Mouse (Mus musculus) lung, postnatal 0 days (tissue): ENCODE measurements at regions not wholly inside any gene's neighbourhood (a gene's known extent, or its start where the extent isn't known, plus 50 kb on each side); places are given as distances from the start of the nearest gene placed in this dataset.
A peak's percentile ranks its signal among the peaks of the same experiment; 100 is the strongest.

Source experiments
- ATAC-seq: fragments of 200-750 bp; cut with Nextera tagmentation; 2 replicates; pipeline ENCODE4 v1.8.0; 2017; ENCODE audit warnings: moderate library complexity
- DNase-seq: peaks from one replicate; pipeline ENCODE4 v3.0.0-alpha.2; 2016; ENCODE audit warnings: low spot score
- H3K27ac ChIP-seq: fragments of 300-500 bp; sonication (generic); 2 replicates; pipeline ENCODE4 v1.5.1; 2014; ENCODE audit warnings: antibody characterized with exemption, mild to moderate bottlenecking, low read length, mixed read lengths
- H3K27me3 ChIP-seq: fragments of 300-500 bp; sonication (generic); replicated peaks from 2 replicates; pipeline ENCODE4 v1.6.1; 2014; ENCODE audit warnings: low read length, mixed read lengths; ENCODE audit not compliant: insufficient read depth
- H3K36me3 ChIP-seq: fragments of 300-500 bp; sonication (generic); 2 replicates; pipeline ENCODE4 v1.6.1; 2014; ENCODE audit warnings: low read length, mixed read lengths; ENCODE audit not compliant: insufficient read depth
- H3K4me1 ChIP-seq: fragments of 300-500 bp; sonication (generic); 2 replicates; pipeline ENCODE4 v1.6.1; 2014; ENCODE audit warnings: antibody characterized with exemption, low read depth, low read length, mixed read lengths; ENCODE audit not compliant: insufficient read depth
- H3K4me2 ChIP-seq: fragments of 300-500 bp; sonication (generic); replicated peaks from 2 replicates; pipeline ENCODE4 v1.6.1; 2014; ENCODE audit warnings: low read depth, mild to moderate bottlenecking, low read length, moderate library complexity, mixed read lengths
- H3K4me3 ChIP-seq: fragments of 300-500 bp; sonication (generic); 2 replicates; pipeline ENCODE4 v1.5.1; 2014; ENCODE audit warnings: low read depth, low read length
- H3K9ac ChIP-seq: fragments of 300-500 bp; sonication (generic); replicated peaks from 2 replicates; pipeline ENCODE4 v1.6.1; 2014; ENCODE audit warnings: low read depth, mild to moderate bottlenecking
- H3K9me3 ChIP-seq: fragments of 300-500 bp; sonication (generic); 2 replicates; pipeline ENCODE4 v1.6.1; 2016; ENCODE audit warnings: low read length, mixed read lengths
- CTCF ChIP-seq: IDR thresholded peaks from 2 replicates; pipeline ENCODE4 v1.5.1; 2016; ENCODE audit warnings: antibody characterized with exemption, mild to moderate bottlenecking
- EP300 ChIP-seq: IDR thresholded peaks from 2 replicates; pipeline ENCODE4 v1.6.1; 2016; ENCODE audit warnings: antibody characterized with exemption, mild to moderate bottlenecking, control low read depth
- WGBS: fragments of 180-500 bp; shearing (Covaris S2); extraction: QIAGEN DNeasy Blood & Tissue Kit; methylation state at CpG from one replicate; pipeline ENCODE4 v1.1.7; 2014; 5-methylcytosine and 5-hydroxymethylcytosine counted together

DNA sequence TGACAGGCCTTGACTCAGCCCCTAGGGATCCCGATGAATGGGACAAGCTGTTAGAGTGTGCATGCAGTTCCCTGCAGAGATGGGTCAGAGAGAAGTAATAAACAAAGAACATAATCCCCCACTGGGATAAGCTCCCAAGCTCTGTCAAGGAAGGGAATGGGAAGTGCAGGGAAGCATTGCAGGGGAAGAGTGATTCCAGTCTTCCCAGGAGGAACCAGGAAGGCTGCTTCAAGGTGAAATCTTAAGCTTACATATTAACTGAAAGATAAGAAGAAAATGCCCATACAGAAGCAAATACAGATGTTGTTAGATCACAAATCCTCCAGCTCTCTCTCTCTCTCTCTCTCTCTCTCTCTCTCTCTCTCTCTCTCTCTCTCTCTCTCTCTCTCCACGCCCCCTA, 202.2 kb downstream of the Gm826 start:
- WGBS, result 41% methylated on average over 2 of the region's 2 CpGs
- H3K27me3 ChIP-seq, result no peaks in the 10 kb centered on the region
- TF ChIP-seq EP300, result no peak
- no peak for TF ChIP-seq CTCF
- H3K4me3 ChIP-seq, result no peak overlapping the region
- H3K4me2 ChIP-seq, result no peak overlapping the region
- H3K4me1 ChIP-seq, result no peaks in the 10 kb centered on the region
- no peak overlapping the region for H3K9ac ChIP-seq
- H3K27ac ChIP-seq, result no peak overlapping the region
- no peaks in the 10 kb centered on the region for H3K36me3 ChIP-seq
- ATAC-seq (no peak), DNase-seq (no peak)
- H3K9me3 ChIP-seq, result no peaks in the 10 kb centered on the region

DNA sequence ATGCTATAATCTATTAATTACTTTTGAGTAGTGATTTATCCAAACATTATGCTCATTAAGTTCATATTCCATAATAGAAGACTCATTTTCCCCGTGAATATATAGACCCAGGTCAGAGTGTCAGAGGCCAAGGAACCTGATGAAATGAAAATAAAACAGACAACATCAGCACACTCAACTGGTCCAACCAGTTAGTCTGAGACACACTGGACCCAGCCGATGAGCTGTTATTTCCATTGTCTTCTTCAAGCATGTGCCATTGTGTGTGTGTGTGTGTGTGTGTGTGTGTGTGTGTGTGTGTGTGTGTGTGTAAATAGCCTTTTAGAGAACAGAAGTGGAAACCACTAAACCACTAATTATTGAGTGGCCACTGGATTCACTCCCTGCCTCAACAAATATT, 202.6 kb downstream of the Gm826 start:
- Histone ChIP-seq H3K9ac (no peak overlapping the region), H3K27me3 (no peaks in the 10 kb centered on the region), H3K4me1 (no peaks in the 10 kb centered on the region), H3K4me2 (no peak overlapping the region), H3K27ac (no peak overlapping the region), H3K36me3 (no peaks in the 10 kb centered on the region), H3K9me3 (no peaks in the 10 kb centered on the region), H3K4me3 (no peak overlapping the region)
- WGBS, result 45% methylated on average over 2 of the region's 2 CpGs
- DNase-seq (no peak), ATAC-seq (no peak)
- TF ChIP-seq EP300, result no peak
- no peak for TF ChIP-seq CTCF

DNA sequence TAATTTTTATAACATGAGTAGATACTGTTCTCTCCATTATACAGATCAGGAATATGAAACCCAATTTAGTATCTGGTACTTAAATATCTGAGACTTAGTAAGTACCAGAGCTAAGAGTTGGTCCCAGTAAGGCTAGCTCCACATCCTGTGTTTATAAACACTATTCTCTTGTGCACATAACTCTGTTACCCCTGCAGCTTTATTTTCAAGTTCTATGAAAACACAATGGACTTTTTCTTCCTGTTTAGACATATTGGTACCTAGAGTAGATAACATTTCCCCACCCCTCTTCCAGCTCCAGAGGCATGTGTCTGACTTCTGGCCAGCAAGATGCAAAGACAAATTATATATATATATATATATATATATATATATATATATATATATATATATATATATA, 216.8 kb downstream of the Gm826 start:
- no peak overlapping the region for H3K4me3 ChIP-seq

DNA sequence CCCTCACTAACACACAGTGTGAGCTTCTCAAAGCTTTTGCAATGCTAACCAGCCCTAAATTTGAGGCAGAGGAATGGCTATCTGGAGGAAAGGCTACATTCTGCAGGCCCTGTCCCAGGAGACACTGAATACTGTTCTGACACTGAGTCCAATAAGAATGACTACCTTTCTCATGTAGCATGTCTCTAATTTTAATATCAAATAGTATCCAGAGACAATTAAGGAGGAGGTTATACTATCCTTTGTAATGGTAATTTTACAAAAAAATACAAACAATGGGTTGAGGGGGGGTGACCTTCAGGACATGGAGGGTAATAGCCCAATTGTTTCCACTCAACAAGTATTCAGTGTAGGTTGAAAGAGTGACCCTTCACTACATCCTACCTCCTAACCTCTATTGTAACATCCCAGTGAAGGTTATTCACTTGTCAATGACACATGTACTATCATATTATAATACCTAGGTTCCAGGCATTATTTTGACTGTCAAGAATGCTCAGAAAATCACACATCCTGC, 222.7 kb downstream of the Gm826 start:
- no peak for DNase-seq
- Histone ChIP-seq H3K4me3 (no peak overlapping the region), H3K36me3 (no peaks in the 10 kb centered on the region), H3K27me3 (no peaks in the 10 kb centered on the region), H3K4me2 (no peak overlapping the region), H3K4me1 (no peaks in the 10 kb centered on the region), H3K9ac (no peak overlapping the region), H3K27ac (no peak overlapping the region), H3K9me3 (no peaks in the 10 kb centered on the region)
- TF ChIP-seq CTCF (no peak), EP300 (no peak)
- no peak for ATAC-seq

More for the DNA sequence above, 216.8 kb downstream of the Gm826 start:
- Histone ChIP-seq H3K4me2 (no peak overlapping the region), H3K36me3 (no peaks in the 10 kb centered on the region), H3K4me1 (no peaks in the 10 kb centered on the region), H3K27me3 (no peaks in the 10 kb centered on the region), H3K9me3 (no peaks in the 10 kb centered on the region), H3K27ac (no peak overlapping the region), H3K9ac (no peak overlapping the region)
- TF ChIP-seq CTCF (no peak), EP300 (peak; percentile 76)
- ATAC-seq (peak; percentile 28; the same call in 1 of the 2 replicates), DNase-seq (peak; percentile 55)

DNA sequence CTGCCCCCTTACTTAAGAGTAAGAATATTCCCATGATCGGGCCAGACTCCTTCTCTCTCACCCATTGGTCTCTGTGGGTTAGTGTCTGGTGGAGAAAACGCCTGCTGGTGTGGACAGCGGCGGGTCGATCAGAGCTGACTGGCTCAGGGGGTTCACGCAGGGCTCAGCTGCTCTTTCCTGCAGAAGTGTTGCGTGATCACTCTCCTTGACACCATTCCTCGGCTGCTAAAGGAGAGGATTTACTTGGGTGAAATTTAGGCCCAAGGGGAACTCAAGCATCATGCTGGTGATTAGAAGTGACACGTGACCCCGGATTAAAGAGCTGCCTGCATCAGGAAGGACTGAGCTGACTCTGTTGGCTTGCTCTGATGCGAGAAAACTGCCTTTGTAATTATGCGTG, 240.9 kb downstream of the Gm826 start:
- H3K36me3 ChIP-seq, result no peaks in the 10 kb centered on the region
- WGBS, result 26% methylated on average over 12 of the region's 12 CpGs
- H3K27ac ChIP-seq, result no peak overlapping the region
- no peaks in the 10 kb centered on the region for H3K4me1 ChIP-seq
- ATAC-seq (no peak), DNase-seq (no peak)
- H3K27me3 ChIP-seq, result no peaks in the 10 kb centered on the region
- no peak for TF ChIP-seq EP300
- no peaks in the 10 kb centered on the region for H3K9me3 ChIP-seq
- H3K4me3 ChIP-seq, result no peak overlapping the region
- no peak overlapping the region for H3K9ac ChIP-seq
- no peak overlapping the region for H3K4me2 ChIP-seq

DNA sequence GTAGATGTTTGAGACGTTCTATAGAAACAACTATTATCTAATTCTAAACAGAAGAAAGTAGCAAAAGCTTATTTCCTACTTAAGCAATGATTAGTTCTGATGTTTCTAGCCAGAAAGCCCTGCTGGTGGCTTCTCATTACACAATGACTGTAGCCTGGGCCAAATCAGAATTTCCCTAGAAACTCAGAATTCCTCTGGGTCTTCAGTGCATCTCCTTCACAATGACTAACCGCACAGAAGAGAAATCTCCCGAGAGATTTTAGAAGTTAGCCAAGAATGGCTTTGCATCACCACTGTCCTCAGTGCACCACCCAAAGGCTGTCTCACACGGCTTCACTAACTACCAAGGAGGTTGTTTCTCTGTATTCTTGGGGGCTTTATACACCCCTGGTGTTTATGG, 248.0 kb downstream of the Gm826 start:
- Histone ChIP-seq H3K9me3 (no peaks in the 10 kb centered on the region), H3K9ac (no peak overlapping the region), H3K4me1 (no peaks in the 10 kb centered on the region), H3K4me3 (no peak overlapping the region), H3K4me2 (no peak overlapping the region), H3K27me3 (no peaks in the 10 kb centered on the region), H3K27ac (no peak overlapping the region), H3K36me3 (no peaks in the 10 kb centered on the region)
- WGBS, result 62% methylated on average over 4 of the region's 4 CpGs
- ATAC-seq, result no peak
- TF ChIP-seq CTCF (no peak), EP300 (no peak)
- DNase-seq, result no peak

DNA sequence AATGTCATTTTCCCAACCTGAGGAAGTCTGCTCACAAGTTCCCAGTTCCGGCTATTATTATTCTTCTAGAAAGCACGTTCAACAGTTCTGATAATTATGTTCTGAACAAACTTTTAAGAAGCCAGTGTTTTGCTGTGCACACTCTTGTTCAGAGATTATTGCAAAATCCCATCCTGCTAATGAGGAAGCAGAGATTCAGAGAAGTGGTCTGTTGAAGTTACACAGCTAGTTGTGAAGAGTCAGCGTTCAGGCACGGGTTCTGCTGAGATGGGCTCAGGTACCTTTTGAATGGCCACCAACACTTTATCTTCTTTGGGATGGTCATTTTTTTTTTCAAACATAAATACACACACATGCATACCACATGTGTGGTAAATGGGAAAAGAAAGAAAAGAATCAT, 250.3 kb downstream of the Gm826 start:
- WGBS, result 67% methylated on average over 4 of the region's 4 CpGs
- Histone ChIP-seq H3K4me3 (no peak overlapping the region), H3K9ac (no peak overlapping the region), H3K36me3 (no peaks in the 10 kb centered on the region), H3K4me1 (no peaks in the 10 kb centered on the region), H3K9me3 (no peaks in the 10 kb centered on the region), H3K27ac (no peak overlapping the region), H3K27me3 (no peaks in the 10 kb centered on the region), H3K4me2 (no peak overlapping the region)
- TF ChIP-seq CTCF (no peak), EP300 (no peak)
- ATAC-seq, result no peak
- DNase-seq, result no peak
